Mouse (Mus musculus) limb, embryonic 15.5 days (tissue): ENCODE results near the gene Adipoq. TPM values are rescaled to one million over a fixed set of nuclear protein-coding genes. Genes with fewer than 3 reads are reported as not detected.

ENCODE experiments used
- ATAC-seq: fragments of 200-750 bp; cut with Nextera tagmentation; 2 replicates; pipeline ENCODE4 v1.8.0; 2017; ENCODE audit warnings: low read depth, moderate TSS enrichment; ENCODE audit not compliant: insufficient number of reproducible peaks, low FRiP score, low TSS enrichment
- H3K27ac ChIP-seq: fragments of 300-500 bp; sonication (generic); 2 replicates; pipeline ENCODE4 v1.5.1; 2015; ENCODE audit warnings: moderate library complexity, mild to moderate bottlenecking, inconsistent platforms
- H3K27me3 ChIP-seq: fragments of 300-500 bp; sonication (generic); 2 replicates; pipeline ENCODE4 v1.6.1; 2015; ENCODE audit warnings: inconsistent platforms
- H3K36me3 ChIP-seq: fragments of 300-500 bp; sonication (generic); 2 replicates; pipeline ENCODE4 v1.6.1; 2015; ENCODE audit warnings: inconsistent platforms
- H3K4me1 ChIP-seq: fragments of 300-500 bp; sonication (generic); 2 replicates; pipeline ENCODE4 v1.6.1; 2015; ENCODE audit warnings: inconsistent platforms
- H3K4me2 ChIP-seq: fragments of 300-500 bp; sonication (generic); 2 replicates; pipeline ENCODE4 v1.6.1; 2015; ENCODE audit warnings: mild to moderate bottlenecking, inconsistent platforms
- H3K4me3 ChIP-seq: fragments of 300-500 bp; sonication (generic); 2 replicates; pipeline ENCODE4 v1.5.1; 2015; ENCODE audit warnings: mild to moderate bottlenecking, inconsistent platforms
- H3K9ac ChIP-seq: fragments of 300-500 bp; sonication (generic); 2 replicates; pipeline ENCODE4 v1.6.1; 2015; ENCODE audit warnings: inconsistent platforms
- H3K9me3 ChIP-seq: fragments of 300-500 bp; sonication (generic); 2 replicates; pipeline ENCODE4 v1.6.1; 2016; ENCODE audit warnings: inconsistent platforms
- WGBS: fragments of 180-500 bp; shearing (Covaris S2); methylation state at CpG from one replicate; pipeline ENCODE4 v1.1.7; 2015; 5-methylcytosine and 5-hydroxymethylcytosine counted together
- polyA plus RNA-seq: library from polyadenylated mRNA; unstranded; fragments of >200 nt; fragmentation: Nextera tagmentation; extraction: Ambion mirVana; gene quantifications from 2 replicates; pipeline ENCODE4 v1.2.1, GENCODE M21; 2015

Gene Adipoq
- polyA plus RNA-seq, 1 experiment from 2014 or later: not detected

- H3K9ac ChIP-seq: peak within 1 kb of the TSS; percentile 99
- H3K27me3 ChIP-seq: no peaks in the 10 kb centered on the region
- peak within 1 kb of the TSS; percentile 99 for H3K27ac ChIP-seq
- WGBS: under 1% methylated on average over 71 of the region's 71 CpGs
- ATAC-seq: peak; percentile 86
- H3K4me2 ChIP-seq: peak within 1 kb of the TSS; percentile 63
- no peaks in the 10 kb centered on the region for H3K9me3 ChIP-seq
- peaks cover 31% of the 10 kb centered on the region for H3K36me3 ChIP-seq
- H3K4me3 ChIP-seq: peak within 1 kb of the TSS; percentile 93
- H3K4me1 ChIP-seq: peaks cover 21% of the 10 kb centered on the region; the same call in 1 of the 2 replicates
Measured at GRCm38 (mm10) chr16:23107231-23107942, 38.9 kb upstream of the Adipoq start, which contains the start of gene Eif4a2. Gene Eif4a2, plus strand, starts transcription at chr16:23107444.

- Histone ChIP-seq H3K9me3 (no peaks in the 10 kb centered on the region), H3K27me3 (no peaks in the 10 kb centered on the region), H3K4me3 (peak overlapping the region; percentile 93), H3K4me1 (peaks cover 15% of the 10 kb centered on the region; the same call in 1 of the 2 replicates), H3K4me2 (peak overlapping the region; percentile 63), H3K36me3 (peaks cover 39% of the 10 kb centered on the region), H3K9ac (peak overlapping the region; percentile 99), H3K27ac (peak overlapping the region; percentile 99)
- under 1% methylated on average over 52 of the region's 52 CpGs for WGBS
- ATAC-seq: peak; percentile 86
Measured at GRCm38 (mm10) chr16:23107946-23108759, 38.2 kb upstream of the Adipoq start.

GRCm38 (mm10) chr16:23108943-23109342 lies 37.4 kb upstream of the Adipoq start:
- no peak for ATAC-seq
- WGBS: 2% methylated on average over 5 of the region's 5 CpGs
- Histone ChIP-seq H3K27ac (peak overlapping the region; percentile 99), H3K9ac (peak overlapping the region; percentile 99), H3K36me3 (peaks cover 42% of the 10 kb centered on the region), H3K4me3 (peak overlapping the region; percentile 93), H3K4me1 (peaks cover 15% of the 10 kb centered on the region; the same call in 1 of the 2 replicates), H3K9me3 (no peaks in the 10 kb centered on the region), H3K27me3 (no peaks in the 10 kb centered on the region), H3K4me2 (peak overlapping the region; percentile 63)

GRCm38 (mm10) chr16:23109350-23110280 lies 36.7 kb upstream of the Adipoq start:
- no peak for ATAC-seq
- Histone ChIP-seq H3K27me3 (no peaks in the 10 kb centered on the region), H3K9ac (peak overlapping the region; percentile 99), H3K4me1 (peaks cover 15% of the 10 kb centered on the region; the same call in 1 of the 2 replicates), H3K4me2 (peak overlapping the region; percentile 63), H3K27ac (peak overlapping the region; percentile 99; the same call in 1 of the 2 replicates), H3K36me3 (peaks cover 49% of the 10 kb centered on the region), H3K9me3 (no peaks in the 10 kb centered on the region), H3K4me3 (peak overlapping the region; percentile 93)
- WGBS: 50% methylated on average over 5 of the region's 5 CpGs

GRCm38 (mm10) chr16:23112348-23112747 lies 34.0 kb upstream of the Adipoq start:
- Histone ChIP-seq H3K9me3 (no peaks in the 10 kb centered on the region), H3K4me2 (no peak overlapping the region), H3K27ac (no peak overlapping the region), H3K27me3 (no peaks in the 10 kb centered on the region), H3K4me3 (no peak overlapping the region), H3K9ac (no peak overlapping the region), H3K36me3 (peaks cover 57% of the 10 kb centered on the region), H3K4me1 (peaks cover 15% of the 10 kb centered on the region; the same call in 1 of the 2 replicates)
- no peak for ATAC-seq
- 76% methylated on average over 12 of the region's 12 CpGs for WGBS

- no peak overlapping the region for H3K27ac ChIP-seq
- no peaks in the 10 kb centered on the region for H3K27me3 ChIP-seq
- H3K4me1 ChIP-seq: peaks cover 15% of the 10 kb centered on the region; the same call in 1 of the 2 replicates
- 54% methylated on average over 9 of the region's 9 CpGs for WGBS
- ATAC-seq: no peak
- no peak overlapping the region for H3K4me3 ChIP-seq
- peaks cover 59% of the 10 kb centered on the region for H3K36me3 ChIP-seq
- no peak overlapping the region for H3K9ac ChIP-seq
- no peak overlapping the region for H3K4me2 ChIP-seq
- H3K9me3 ChIP-seq: no peaks in the 10 kb centered on the region
Measured at GRCm38 (mm10) chr16:23112861-23113435, 33.4 kb upstream of the Adipoq start.

GRCm38 (mm10) chr16:23113903-23114302 lies 32.4 kb upstream of the Adipoq start:
- H3K36me3 ChIP-seq: peaks cover 58% of the 10 kb centered on the region
- no peak for ATAC-seq

GRCm38 (mm10) chr16:23114339-23115171 lies 31.8 kb upstream of the Adipoq start:
- no peak overlapping the region for H3K4me2 ChIP-seq
- WGBS: 59% methylated on average over 5 of the region's 5 CpGs
- ATAC-seq: no peak
- no peak overlapping the region for H3K9ac ChIP-seq
- no peak overlapping the region; the same call in 1 of the 2 replicates for H3K27ac ChIP-seq
- H3K4me1 ChIP-seq: peaks cover 7% of the 10 kb centered on the region; the same call in 1 of the 2 replicates
- no peak overlapping the region for H3K4me3 ChIP-seq
- H3K36me3 ChIP-seq: peaks cover 56% of the 10 kb centered on the region
- H3K27me3 ChIP-seq: no peaks in the 10 kb centered on the region
- H3K9me3 ChIP-seq: no peaks in the 10 kb centered on the region

More at GRCm38 (mm10) chr16:23113903-23114302, 32.4 kb upstream of the Adipoq start:
- Histone ChIP-seq H3K4me2 (no peak overlapping the region), H3K27me3 (no peaks in the 10 kb centered on the region), H3K4me1 (peaks cover 14% of the 10 kb centered on the region; the same call in 1 of the 2 replicates), H3K9ac (no peak overlapping the region), H3K4me3 (no peak overlapping the region), H3K9me3 (no peaks in the 10 kb centered on the region), H3K27ac (no peak overlapping the region)

- Histone ChIP-seq H3K4me2 (no peak overlapping the region), H3K9ac (no peak overlapping the region), H3K9me3 (no peaks in the 10 kb centered on the region), H3K27ac (no peak overlapping the region), H3K4me1 (peaks cover 3% of the 10 kb centered on the region; the same call in 1 of the 2 replicates), H3K4me3 (no peak overlapping the region), H3K27me3 (no peaks in the 10 kb centered on the region), H3K36me3 (peaks cover 55% of the 10 kb centered on the region)
- WGBS: 75% methylated on average over 3 of the region's 3 CpGs
- ATAC-seq: no peak
Measured at GRCm38 (mm10) chr16:23115486-23115885, 30.9 kb upstream of the Adipoq start.

GRCm38 (mm10) chr16:23117173-23117572 lies 29.2 kb upstream of the Adipoq start:
- Histone ChIP-seq H3K27me3 (no peaks in the 10 kb centered on the region), H3K4me1 (no peaks in the 10 kb centered on the region), H3K9me3 (no peaks in the 10 kb centered on the region), H3K4me2 (no peak overlapping the region), H3K4me3 (no peak overlapping the region), H3K27ac (no peak overlapping the region), H3K36me3 (peaks cover 50% of the 10 kb centered on the region), H3K9ac (no peak overlapping the region)
- no peak for ATAC-seq
- WGBS: 69% methylated on average over 4 of the region's 4 CpGs
